Mouse (Mus musculus): Measurements from ENCODE around the gene R3hdm2.

The R3hdm2 gene

GRCm38 (mm10) chr10:127492118-127492517 lies 112.0 kb downstream of the R3hdm2 start:
- DNase-seq (ENCODE audit: low spot score in 2 of 2) = no peak

- no peak for DNase-seq (ENCODE audit: low spot score in 2 of 2)
Measured at GRCm38 (mm10) chr10:127496156-127496555, 116.0 kb downstream of the R3hdm2 start.

GRCm38 (mm10) chr10:127499516-127499915 lies 119.4 kb downstream of the R3hdm2 start:
- no peak for DNase-seq (ENCODE audit: low spot score in 2 of 2)

GRCm38 (mm10) chr10:127500042-127500441 lies 119.9 kb downstream of the R3hdm2 start:
- DNase-seq (ENCODE audit: low spot score in 2 of 2) = no peak

GRCm38 (mm10) chr10:127500894-127501893 lies 121.1 kb downstream of the R3hdm2 start, which contains the start of gene Stac3:
TSS of gene Stac3 (plus strand) at chr10:127501686.
- no peak for DNase-seq (ENCODE audit: low spot score in 2 of 2)

- peak; percentile 66 to 74 for DNase-seq (ENCODE audit: low spot score in 2 of 2)
Measured at GRCm38 (mm10) chr10:127508239-127508638, 128.1 kb downstream of the R3hdm2 start.

GRCm38 (mm10) chr10:127509051-127509836 lies 129.1 kb downstream of the R3hdm2 start:
- DNase-seq (ENCODE audit: low spot score in 2 of 2) = peak; percentile 75 to 81

GRCm38 (mm10) chr10:127509837-127510701 lies 129.9 kb downstream of the R3hdm2 start:
- no peak for DNase-seq (ENCODE audit: low spot score in 2 of 2)

- DNase-seq (ENCODE audit: low spot score in 2 of 2) = no peak
Measured at GRCm38 (mm10) chr10:127510895-127511617, 130.9 kb downstream of the R3hdm2 start.

GRCm38 (mm10) chr10:127511634-127512306 lies 131.6 kb downstream of the R3hdm2 start:
- peak; percentile 54 to 58 for DNase-seq (ENCODE audit: low spot score in 2 of 2)

- no peak for DNase-seq (ENCODE audit: low spot score in 2 of 2)
Measured at GRCm38 (mm10) chr10:127512307-127512666, 132.2 kb downstream of the R3hdm2 start.

GRCm38 (mm10) chr10:127512813-127513212 lies 132.7 kb downstream of the R3hdm2 start:
- peak; percentile 85 to 88 for DNase-seq (ENCODE audit: low spot score in 2 of 2)

GRCm38 (mm10) chr10:127513501-127514091 lies 133.5 kb downstream of the R3hdm2 start:
- DNase-seq (ENCODE audit: low spot score in 2 of 2) = no peak

- DNase-seq (ENCODE audit: low spot score in 2 of 2) = no peak
Measured at GRCm38 (mm10) chr10:127514111-127514698, 134.1 kb downstream of the R3hdm2 start.

GRCm38 (mm10) chr10:127514764-127515163 lies 134.6 kb downstream of the R3hdm2 start, which contains the start of gene Ndufa4l2:
TSS of gene Ndufa4l2 (plus strand) at chr10:127514967.
- no peak for DNase-seq (ENCODE audit: low spot score in 2 of 2)

- DNase-seq (ENCODE audit: low spot score in 2 of 2) = no peak
Measured at GRCm38 (mm10) chr10:127515271-127515982, 135.3 kb downstream of the R3hdm2 start.

- no peak for DNase-seq (ENCODE audit: low spot score in 2 of 2)
Measured at GRCm38 (mm10) chr10:127515983-127516459, 135.9 kb downstream of the R3hdm2 start.

- no peak for DNase-seq (ENCODE audit: low spot score in 2 of 2)
Measured at GRCm38 (mm10) chr10:127516576-127517260, 136.6 kb downstream of the R3hdm2 start.
